Mouse (Mus musculus) heart, postnatal 25 days (tissue): ENCODE measurements around the gene Dpagt1. TPM values are rescaled to one million over a fixed set of nuclear protein-coding genes. Genes with fewer than 3 reads are reported as not detected.
"Not testable (repeated sequence)": the region's sequence is repeated elsewhere in the genome, so short reads cannot be mapped to it uniquely, and the experiment has no call there.

ENCODE experiments used
- DNase-seq: peaks from one replicate; pipeline ENCODE4 v3.0.0; 2022; ENCODE audit warnings: low spot score
- intact Hi-C: fragments of 180-260 bp; cut with DNase I; formaldehyde crosslinking; loops from one replicate; pipeline ENCODE4 v1.15.1; 2025
- microRNA-seq: library from miRNA; unstranded; fragments of <30 nt; microRNA quantifications from one replicate; pipeline ENCODE4 v1.2.0, GENCODE M21; 2022
- total RNA-seq, 2 experiments: library from RNA; stranded (reverse); gene quantifications; 2 replicates each; pipeline ENCODE4 v1.2.3; 2021

Gene Dpagt1
- total RNA-seq, 2 experiments from 2014 or later, result 18.6 to 19.6 TPM

DNA sequence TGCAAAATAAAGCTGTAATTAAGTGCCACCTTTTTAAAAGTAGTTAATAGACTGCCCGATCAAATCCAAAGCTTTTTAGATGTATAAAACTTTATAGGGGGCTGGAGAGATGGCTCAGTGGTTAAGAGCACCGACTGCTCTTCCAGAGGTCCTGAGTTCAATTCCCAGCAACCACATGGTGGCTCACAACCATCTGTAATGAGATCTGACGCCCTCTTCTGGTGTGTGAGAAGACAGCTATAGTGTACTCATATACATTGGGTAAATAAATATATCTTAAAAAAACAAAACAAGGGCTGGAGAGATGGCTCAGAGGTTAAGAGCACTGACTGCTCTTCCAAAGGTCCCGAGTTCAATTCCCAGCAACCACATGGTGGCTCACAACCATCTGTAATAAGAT is 36.1 kb downstream of the Dpagt1 start:
- intact Hi-C loops, result not testable (repeated sequence)

DNA sequence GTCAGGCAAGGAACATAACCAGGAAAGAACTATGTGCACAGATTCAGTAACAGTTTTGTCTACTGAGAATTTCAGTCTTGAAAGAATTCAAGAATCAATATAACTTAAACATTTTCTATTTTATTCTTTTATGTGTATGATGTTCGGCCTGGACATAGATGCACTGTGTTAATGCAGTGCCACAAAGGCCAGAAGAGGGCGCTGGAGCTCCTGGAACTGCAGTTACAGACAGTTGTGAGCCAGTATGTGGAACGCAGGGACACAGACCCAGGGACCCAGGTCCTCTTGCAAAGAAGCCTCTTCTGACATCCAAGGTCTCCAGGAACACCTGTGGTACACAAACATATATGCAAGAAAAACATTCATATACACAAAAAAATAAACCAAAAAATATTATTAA is 38.7 kb downstream of the Dpagt1 start:
- intact Hi-C loops, result no loop called here
- DNase-seq, result no peak

More for the DNA sequence above, 36.1 kb downstream of the Dpagt1 start:
- not testable (repeated sequence) for DNase-seq

DNA sequence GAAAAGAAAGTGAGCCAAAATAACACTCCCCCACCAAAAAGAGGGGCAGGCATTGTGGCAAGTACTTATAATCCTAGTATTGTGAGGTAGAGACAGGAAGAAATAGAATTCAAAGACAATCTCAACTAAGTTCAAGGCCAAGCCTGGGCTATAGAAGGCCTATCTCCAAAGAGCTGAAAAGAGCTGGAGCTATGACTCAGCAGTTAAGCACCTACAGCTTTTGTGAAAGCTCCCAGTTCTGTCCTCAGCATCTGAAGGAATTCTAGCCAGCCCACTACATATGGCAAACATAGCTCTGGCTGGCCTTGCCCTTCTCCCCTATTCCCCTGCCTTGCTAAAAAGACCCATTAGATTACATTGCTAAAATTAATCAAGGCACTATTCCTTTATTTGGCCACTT is 47.6 kb downstream of the Dpagt1 start:
- intact Hi-C loops, result no loop called here
- DNase-seq, result no peak

DNA sequence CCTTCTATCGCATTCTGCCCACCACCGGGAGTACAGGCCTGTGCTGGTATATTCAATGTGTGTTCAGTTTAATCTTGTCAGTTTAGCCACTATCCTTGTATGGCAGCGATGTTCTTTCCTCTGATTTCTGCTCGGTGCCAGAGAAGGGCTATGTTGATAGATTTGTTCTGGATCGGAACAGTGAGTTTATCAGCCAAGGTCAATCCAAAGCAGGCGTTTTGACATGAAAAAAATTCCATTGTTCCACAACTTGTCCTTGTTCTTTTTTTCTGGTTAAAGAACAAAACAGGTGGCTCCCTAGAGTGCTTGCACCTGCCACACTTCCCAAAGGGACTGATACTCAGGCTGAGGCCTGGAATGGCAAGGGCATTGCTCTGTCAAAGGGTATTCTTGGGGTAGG is 50.3 kb downstream of the Dpagt1 start:
- intact Hi-C loops, result no loop called here

DNA sequence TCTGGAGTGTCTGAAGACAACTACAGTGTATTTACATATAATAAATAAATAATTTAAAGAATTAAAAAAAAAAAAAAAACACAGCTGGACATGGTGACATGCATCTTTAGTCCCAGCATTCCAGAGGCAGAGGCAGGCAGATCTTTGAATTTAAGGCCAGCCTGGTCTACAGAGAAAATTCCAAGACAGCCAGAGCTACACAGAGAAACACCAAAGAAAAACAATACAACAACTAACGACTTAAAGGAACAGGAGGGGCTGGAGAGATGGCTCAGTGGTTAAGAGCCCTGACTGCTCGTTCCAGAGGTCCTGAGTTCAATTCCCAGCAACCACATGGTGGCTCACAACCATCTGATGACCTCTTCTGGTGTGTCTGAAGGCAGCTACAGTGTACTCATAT is 51.5 kb downstream of the Dpagt1 start:
- intact Hi-C loops, DNase-seq: not testable (repeated sequence)

More for the DNA sequence above, 50.3 kb downstream of the Dpagt1 start:
- DNase-seq, result no peak

DNA sequence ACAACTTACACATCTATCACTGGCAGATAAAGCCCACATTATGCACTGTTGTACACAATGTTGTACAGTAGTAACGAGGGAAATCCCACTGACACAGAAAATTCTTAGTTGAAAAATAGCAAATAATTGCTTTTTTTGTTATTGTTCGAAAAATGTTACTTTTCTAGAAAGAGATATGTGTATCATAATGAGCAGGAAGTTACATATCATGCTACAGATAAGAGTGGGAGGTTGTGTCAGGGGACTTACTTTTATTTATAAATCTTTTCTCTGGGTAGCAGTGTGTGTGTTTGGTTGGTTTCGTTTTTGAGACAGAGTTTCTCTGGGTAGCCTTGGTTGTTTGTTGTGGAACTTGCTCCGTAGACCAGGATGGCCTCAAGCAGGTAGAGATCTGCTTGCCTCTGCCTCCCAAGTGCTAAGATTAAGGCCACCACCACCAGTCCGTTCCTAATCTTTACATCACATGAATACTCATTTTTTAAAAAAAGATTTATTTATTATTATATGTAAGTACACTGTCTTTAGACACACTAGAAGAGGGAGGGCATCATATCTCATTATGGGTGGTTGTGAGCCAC is 52.4 kb downstream of the Dpagt1 start:
- no peak for DNase-seq

DNA sequence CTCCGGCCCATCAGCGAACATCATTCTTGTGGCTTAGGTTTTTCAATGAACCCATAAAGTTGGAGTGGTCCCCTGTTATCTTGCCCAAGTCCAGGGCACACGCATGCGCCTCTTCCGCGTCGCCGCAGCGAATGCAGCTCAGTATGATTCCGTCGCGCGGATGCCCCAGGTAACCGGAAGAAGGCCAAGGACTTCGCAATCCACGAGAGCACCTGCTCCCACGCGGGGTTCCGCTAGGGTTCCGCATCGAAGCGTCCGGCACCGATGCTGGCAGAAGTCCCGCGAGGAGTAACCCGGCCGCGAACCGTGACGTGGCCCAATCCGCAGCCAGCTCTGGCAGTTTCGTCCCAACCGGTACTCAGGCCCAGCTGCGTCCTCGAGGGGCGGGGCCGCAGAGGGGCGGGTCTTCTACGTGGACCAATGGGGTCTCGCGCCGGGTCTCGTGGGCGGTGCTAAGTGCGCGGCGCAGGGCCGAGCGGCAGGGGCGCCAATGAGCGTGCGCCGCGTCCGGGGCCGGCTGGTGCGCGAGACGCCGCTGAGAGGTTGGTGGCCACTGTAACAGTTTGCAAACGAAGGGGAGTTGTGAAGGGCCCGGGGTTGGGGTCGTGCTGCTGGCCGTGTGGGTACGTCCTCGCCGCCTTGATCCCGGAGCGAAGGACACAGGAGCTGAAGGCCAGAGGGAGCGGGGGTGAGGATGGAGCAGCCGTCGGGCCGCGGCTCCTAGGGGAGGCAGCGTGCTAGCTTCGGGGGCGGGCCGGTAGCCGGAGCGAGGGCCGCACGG is 53.4 kb downstream of the Dpagt1 start, which contains the start of gene Hyou1:
Hyou1 (plus strand) TSS at position 437 of the 781 bp plus-strand sequence.
- DNase-seq, result peak; percentile 98
- intact Hi-C loops, result no loop called here

More for the DNA sequence above, 52.4 kb downstream of the Dpagt1 start:
- intact Hi-C loops, result no loop called here

DNA sequence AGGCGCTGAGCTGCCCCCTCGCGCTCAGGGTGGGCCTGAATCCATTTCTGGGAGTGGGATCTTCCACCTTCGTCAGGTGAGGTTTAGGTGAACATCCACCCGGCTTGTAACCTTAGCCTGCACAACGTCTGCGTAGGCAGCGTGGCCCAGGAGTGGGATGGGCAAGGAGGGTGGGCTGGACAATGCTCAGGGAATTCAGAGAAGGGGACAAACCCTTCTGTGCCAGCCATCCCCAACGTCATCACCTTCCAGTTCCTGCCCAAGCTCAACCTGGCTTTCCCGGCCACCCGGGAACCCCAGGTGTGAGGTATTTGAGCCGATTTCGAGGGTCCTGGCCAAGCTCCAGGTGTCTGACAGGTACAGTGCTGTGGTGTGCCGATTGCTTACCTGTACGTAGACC is 54.0 kb downstream of the Dpagt1 start:
- DNase-seq, result no peak
- intact Hi-C loops, result no loop called here

Small RNA genes within 50 kb of the gene (microRNA-seq; reads per million reads assigned to microRNA genes)
- gene Gm44335, result not detected

Other genes with a start within 250 kb of the Dpagt1 start
- not detected for gene Mfrp, start 224.3 kb upstream of the Dpagt1 start, total RNA-seq
- 10 to 100 TPM in 1 of 2 experiments, 1 to 10 TPM in 1; 9.7 to 10.9 TPM for gene C1qtnf5, start 218.8 kb upstream of the Dpagt1 start, total RNA-seq
- under 1 TPM in 1 of 2 experiments, not detected in 1; 0.11 TPM for gene Gm49380, start 212.5 kb upstream of the Dpagt1 start, total RNA-seq
- 1 to 10 TPM; 7.7 to 8.1 TPM for gene Rnf26, start 212.5 kb upstream of the Dpagt1 start, total RNA-seq
- gene Mcam, start 191.6 kb upstream of the Dpagt1 start, total RNA-seq, result 10 to 100 TPM; 38.9 to 40.4 TPM
- 10 to 100 TPM; 18.6 to 22.4 TPM for gene Cbl, start 92.0 kb upstream of the Dpagt1 start, total RNA-seq
- gene Ccdc153, start 85.3 kb upstream of the Dpagt1 start, total RNA-seq, result not detected
- 1 to 10 TPM; 4.3 to 4.4 TPM for gene Pdzd3, start 74.5 kb upstream of the Dpagt1 start, total RNA-seq
- 10 to 100 TPM; 19.4 to 20.7 TPM for gene Nlrx1, start 57.4 kb upstream of the Dpagt1 start, total RNA-seq
- under 1 TPM; 0.34 to 0.42 TPM for gene Abcg4, start 37.4 kb upstream of the Dpagt1 start, total RNA-seq
- gene Hinfp, start 20.3 kb upstream of the Dpagt1 start, total RNA-seq, result 10 to 100 TPM in 1 of 2 experiments, 1 to 10 TPM in 1; 7.9 to 12.7 TPM
- gene C2cd2l, start 5.7 kb upstream of the Dpagt1 start, total RNA-seq, result 10 to 100 TPM; 11.7 to 13.9 TPM
- 10 to 100 TPM; 14.6 to 15.6 TPM for gene H2afx, start 8.7 kb downstream of the Dpagt1 start, total RNA-seq
- 10 to 100 TPM; 46.3 to 47.0 TPM for gene Hmbs, start 18.2 kb downstream of the Dpagt1 start, total RNA-seq
- gene Vps11, start 35.7 kb downstream of the Dpagt1 start, total RNA-seq, result 10 to 100 TPM; 14.3 to 14.8 TPM
- 10 to 100 TPM; 70.2 to 78.9 TPM for gene Hyou1, start 53.5 kb downstream of the Dpagt1 start, total RNA-seq
- 10 to 100 TPM; 25.5 to 27.9 TPM for gene Slc37a4, start 70.8 kb downstream of the Dpagt1 start, total RNA-seq
- 100 to 1,000 TPM; 745 to 824 TPM for gene Rps25, start 81.1 kb downstream of the Dpagt1 start, total RNA-seq
- gene Trappc4, start 81.6 kb downstream of the Dpagt1 start, total RNA-seq, result 10 to 100 TPM; 34.9 to 35.1 TPM
- gene Ccdc84, start 92.5 kb downstream of the Dpagt1 start, total RNA-seq, result 1 to 10 TPM; 7.2 to 8.0 TPM
- not detected for gene Foxr1, start 115.1 kb downstream of the Dpagt1 start, total RNA-seq
- not detected for gene Upk2, start 129.0 kb downstream of the Dpagt1 start, total RNA-seq
- gene Bcl9l, start 156.8 kb downstream of the Dpagt1 start, total RNA-seq, result 10 to 100 TPM; 44.9 to 57.6 TPM
- under 1 TPM; 0.10 to 0.31 TPM for gene Cxcr5, start 235.9 kb downstream of the Dpagt1 start, total RNA-seq